Mouse (Mus musculus): ENCODE data around the gene Ermard.

DNA sequence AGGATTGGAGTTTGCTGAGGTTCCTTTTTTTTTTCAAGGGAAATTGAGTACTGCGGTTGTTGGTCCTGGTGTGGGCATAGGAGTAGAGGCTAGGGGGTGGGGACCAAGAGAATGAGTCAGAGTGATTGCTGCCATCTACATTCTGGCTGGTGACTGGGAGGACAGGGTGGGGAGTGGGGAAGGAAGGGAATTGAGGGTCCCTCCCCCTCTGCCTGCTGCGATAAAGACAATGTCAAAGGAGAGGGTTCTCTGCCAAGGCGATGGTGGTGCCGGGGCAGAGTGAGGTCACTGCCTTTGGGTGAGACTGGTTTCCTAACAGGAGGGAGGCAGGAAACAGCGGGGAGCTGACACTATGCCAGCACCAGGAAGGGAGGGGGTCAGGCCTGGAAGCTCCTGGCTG, 96.4 kb downstream of the Ermard start:
- TF ChIP-seq MYOG (IDR thresholded peaks at IDR 0.05; ENCODE audit: control insufficient read depth, extremely low read depth, insufficient read length): no peak
- TF ChIP-seq MAX (IDR thresholded peaks at IDR 0.05): no peak
